Mouse (Mus musculus) hindbrain, embryonic 11.5 days (tissue): ENCODE measurements at regions not wholly inside any gene's neighbourhood (a gene's known extent, or its start where the extent isn't known, plus 50 kb on each side); places are given as distances from the start of the nearest gene placed in this dataset.
A peak's percentile ranks its signal among the peaks of the same experiment; 100 is the strongest.

Experiments used
- ATAC-seq: fragments of 200-750 bp; cut with Nextera tagmentation; 2 replicates; pipeline ENCODE4 v1.8.0; 2017; ENCODE audit warnings: mild to moderate bottlenecking, moderate TSS enrichment, moderate library complexity; ENCODE audit not compliant: low FRiP score
- DNase-seq: peaks from one replicate; pipeline ENCODE4 v3.0.0-alpha.2; 2015; ENCODE audit warnings: low spot score
- H3K27ac ChIP-seq: fragments of 300-500 bp; sonication (generic); 2 replicates; pipeline ENCODE4 v1.5.1; 2014; ENCODE audit warnings: mild to moderate bottlenecking, low read depth, low read length
- H3K27me3 ChIP-seq: fragments of 300-500 bp; sonication (generic); 2 replicates; pipeline ENCODE4 v1.6.1; 2014; ENCODE audit warnings: mild to moderate bottlenecking, low read length, moderate library complexity, mixed read lengths; ENCODE audit not compliant: control insufficient read depth, insufficient read depth
- H3K36me3 ChIP-seq: fragments of 300-500 bp; sonication (generic); 2 replicates; pipeline ENCODE4 v1.6.1; 2014; ENCODE audit warnings: mild to moderate bottlenecking, low read length, moderate library complexity, mixed read lengths; ENCODE audit not compliant: control insufficient read depth, insufficient read depth
- H3K4me1 ChIP-seq: fragments of 300-500 bp; sonication (generic); replicated peaks from 2 replicates; pipeline ENCODE4 v1.6.1; 2014; ENCODE audit warnings: low read length, mixed read lengths; ENCODE audit not compliant: control insufficient read depth, insufficient read depth
- H3K4me2 ChIP-seq: fragments of 300-500 bp; sonication (generic); replicated peaks from 2 replicates; pipeline ENCODE4 v1.6.1; 2014; ENCODE audit warnings: mild to moderate bottlenecking, low read depth, low read length
- H3K4me3 ChIP-seq: fragments of 300-500 bp; sonication (generic); 2 replicates; pipeline ENCODE4 v1.5.1; 2014; ENCODE audit warnings: low read depth, low read length
- H3K9ac ChIP-seq: fragments of 300-500 bp; sonication (generic); 2 replicates; pipeline ENCODE4 v1.6.1; 2014; ENCODE audit warnings: low read depth, low read length
- H3K9me3 ChIP-seq: fragments of 300-500 bp; sonication (generic); 2 replicates; pipeline ENCODE4 v1.6.1; 2016; ENCODE audit warnings: low read length; ENCODE audit not compliant: control insufficient read depth
- WGBS: fragments of 180-500 bp; shearing (Covaris S2); extraction: QIAGEN DNeasy Blood & Tissue Kit; methylation state at CpG from one replicate; pipeline ENCODE4 v1.1.7; 2014; 5-methylcytosine and 5-hydroxymethylcytosine counted together

GRCm38 (mm10) chr1:110194481-110194880 is 212.2 kb downstream of the Cdh7 start:
- no peak for DNase-seq
- Histone ChIP-seq H3K4me2 (no peak overlapping the region), H3K9ac (no peak overlapping the region), H3K4me1 (no peaks in the 10 kb centered on the region), H3K4me3 (no peak overlapping the region), H3K27ac (no peak overlapping the region), H3K36me3 (no peaks in the 10 kb centered on the region), H3K27me3 (no peaks in the 10 kb centered on the region), H3K9me3 (no peaks in the 10 kb centered on the region)
- peak; percentile 51; the same call in 1 of the 2 replicates for ATAC-seq
- 93% methylated on average over 2 of the region's 2 CpGs for WGBS

- H3K9me3 ChIP-seq, result no peaks in the 10 kb centered on the region
- DNase-seq (no peak), ATAC-seq (no peak)
- no peaks in the 10 kb centered on the region for H3K4me1 ChIP-seq
- no peaks in the 10 kb centered on the region for H3K27me3 ChIP-seq
- no peak overlapping the region for H3K4me3 ChIP-seq
- no peak overlapping the region for H3K27ac ChIP-seq
- no peak overlapping the region for H3K4me2 ChIP-seq
- H3K36me3 ChIP-seq, result no peaks in the 10 kb centered on the region
- H3K9ac ChIP-seq, result no peak overlapping the region
- 80% methylated on average over 1 of the region's 1 CpGs for WGBS
Observed at GRCm38 (mm10) chr1:110215956-110216355, 233.7 kb downstream of the Cdh7 start.

GRCm38 (mm10) chr1:110246218-110246617 is 264.0 kb downstream of the Cdh7 start:
- no peaks in the 10 kb centered on the region for H3K36me3 ChIP-seq
- WGBS, result 75% methylated on average over 4 of the region's 4 CpGs
- H3K4me3 ChIP-seq, result no peak overlapping the region
- DNase-seq (peak; percentile 6), ATAC-seq (peak; percentile 81)
- H3K9ac ChIP-seq, result no peak overlapping the region
- no peak overlapping the region for H3K4me2 ChIP-seq
- no peaks in the 10 kb centered on the region for H3K4me1 ChIP-seq
- no peak overlapping the region for H3K27ac ChIP-seq
- no peaks in the 10 kb centered on the region for H3K9me3 ChIP-seq
- H3K27me3 ChIP-seq, result no peaks in the 10 kb centered on the region
